Mouse (Mus musculus): ENCODE results near the gene Hba-x.
"Not testable (repeated sequence)": the region's sequence is repeated elsewhere in the genome, so short reads cannot be mapped to it uniquely, and the experiment has no call there.

Hba-x gene

DNA sequence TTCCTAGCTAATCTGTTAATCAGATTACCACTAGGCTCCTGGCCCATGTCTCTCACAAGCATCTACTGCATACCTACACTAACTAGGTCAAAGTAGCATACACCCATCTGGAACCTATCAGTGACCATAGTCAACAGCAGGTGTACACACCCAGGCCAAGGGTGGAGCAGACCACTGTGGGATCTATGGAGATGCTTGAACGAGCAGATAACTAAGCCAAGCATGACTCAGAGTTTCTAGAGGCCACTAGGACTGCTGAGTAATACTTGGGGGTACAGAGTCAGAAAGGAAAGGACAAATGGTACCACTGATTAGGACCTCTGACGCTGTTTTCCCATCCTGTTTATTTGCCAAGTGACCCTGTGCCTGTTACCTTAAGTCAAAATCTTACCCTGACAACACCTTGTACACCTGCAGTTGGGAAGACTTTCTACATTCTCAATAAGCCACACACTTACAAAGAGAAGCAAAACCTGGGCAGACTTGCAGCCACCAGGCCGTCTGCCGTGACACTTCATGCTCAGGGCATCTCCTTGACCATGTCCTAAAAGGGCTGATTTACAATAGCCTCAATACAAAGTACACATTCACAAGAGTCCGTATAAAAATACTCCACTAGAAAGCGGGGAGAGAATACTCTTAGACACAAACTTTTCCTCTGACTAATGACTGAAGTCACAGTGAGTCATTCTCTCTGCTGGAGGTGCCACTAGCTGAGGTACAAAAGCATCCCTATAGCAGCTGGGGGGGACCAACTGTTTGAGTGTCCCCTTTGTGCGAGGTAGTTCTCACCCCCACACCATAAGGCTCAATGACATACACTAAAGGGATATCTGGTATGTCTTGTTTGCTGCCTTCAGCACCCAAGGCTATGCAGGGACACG is 25.1 kb upstream of the Hba-x start:
- no peak for DNase-seq (ENCODE audit: low spot score)

DNA sequence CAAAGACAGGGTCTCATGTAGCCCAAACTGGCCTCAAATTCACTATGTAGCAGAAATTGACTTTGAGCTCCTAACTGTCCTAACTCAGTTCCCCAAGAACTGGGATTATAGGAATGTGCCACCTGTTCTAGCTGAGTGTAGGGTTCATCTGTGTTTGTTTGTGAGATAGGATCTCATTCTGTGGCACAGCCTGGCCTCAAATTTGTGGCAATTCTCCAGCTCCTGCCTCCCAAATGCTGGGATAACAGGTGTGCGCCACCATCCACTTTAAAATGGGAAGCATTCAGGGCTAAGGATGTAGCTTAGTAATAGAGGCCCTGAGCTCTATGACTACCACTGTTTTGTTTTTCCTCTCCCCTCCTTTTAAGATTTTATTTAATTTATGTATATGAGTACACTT is 23.1 kb upstream of the Hba-x start:
- DNase-seq (ENCODE audit: low spot score) = no peak

DNA sequence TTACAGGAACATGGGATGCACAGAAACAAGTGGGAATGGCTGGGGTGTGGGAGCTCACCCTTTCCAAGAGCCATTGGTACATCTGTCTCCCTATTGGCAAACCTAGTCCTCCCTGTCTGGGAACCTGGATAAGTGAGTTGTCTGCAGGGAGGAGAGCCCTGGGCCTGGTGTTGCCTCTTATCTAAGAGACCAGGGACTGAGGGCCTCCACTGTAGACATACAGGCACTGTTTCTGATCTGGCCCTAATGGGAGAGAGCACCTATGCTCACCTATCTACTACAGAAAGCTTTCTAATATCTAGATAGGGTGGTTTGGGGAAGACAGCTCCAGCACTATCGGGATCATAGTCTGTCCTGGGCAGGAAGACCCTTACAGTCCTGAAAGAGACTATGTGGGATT is 20.1 kb upstream of the Hba-x start:
- DNase-seq (ENCODE audit: low spot score) = no peak

DNA sequence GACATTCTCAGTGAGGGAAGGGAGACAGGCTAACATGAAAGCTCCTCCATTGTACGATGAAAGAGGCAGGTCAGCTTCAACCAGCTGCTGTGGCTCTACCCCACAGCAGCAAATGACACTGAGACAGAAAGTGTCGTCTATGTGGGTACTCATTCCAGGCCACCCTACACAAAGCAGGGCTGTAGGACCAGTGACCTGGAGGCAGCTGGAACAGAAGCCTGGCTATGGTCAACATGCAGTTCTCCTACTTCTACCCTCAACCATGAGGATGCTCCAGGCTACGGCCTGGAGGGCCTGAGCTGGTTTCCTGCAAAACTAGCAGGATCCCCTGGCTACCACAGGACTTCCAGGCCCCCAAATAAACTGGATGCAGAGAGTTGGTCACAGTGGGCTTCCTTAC is 19.6 kb upstream of the Hba-x start:
- DNase-seq (ENCODE audit: low spot score) = no peak

DNA sequence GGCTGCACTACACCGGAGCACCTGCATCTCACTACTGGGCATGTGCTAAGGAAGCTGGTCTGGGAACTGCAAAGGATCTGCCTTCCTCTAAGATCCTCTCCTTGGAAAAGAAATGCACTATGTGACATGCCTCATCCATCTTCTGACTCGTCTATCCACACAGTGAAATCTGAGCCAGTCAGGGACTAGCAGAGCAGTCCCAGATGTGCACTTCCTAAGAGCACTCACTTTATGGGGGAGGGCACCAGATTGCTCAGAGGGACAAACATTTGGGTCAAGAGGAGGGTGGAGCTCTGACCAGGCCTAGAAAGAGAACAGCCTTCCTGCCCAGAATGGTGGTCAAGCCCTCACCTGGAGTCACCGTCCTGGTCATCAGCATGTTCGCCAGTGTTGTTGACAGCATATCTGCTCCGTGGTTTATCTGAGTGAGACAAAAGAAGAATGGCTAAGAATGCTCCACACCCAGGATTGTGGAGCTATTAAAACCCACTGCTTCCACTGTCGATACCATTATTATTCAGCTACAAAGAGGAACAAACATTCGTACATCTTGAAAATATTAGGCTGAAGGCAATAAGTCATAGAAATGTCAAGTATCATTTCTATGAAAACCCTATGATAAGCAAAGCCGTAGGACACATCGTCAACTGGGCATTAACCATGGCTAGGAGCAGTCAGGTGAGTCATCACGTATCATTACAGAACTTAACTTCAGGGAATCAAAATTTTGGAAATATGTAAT is 13.4 kb upstream of the Hba-x start:
- DNase-seq (ENCODE audit: low spot score) = no peak

DNA sequence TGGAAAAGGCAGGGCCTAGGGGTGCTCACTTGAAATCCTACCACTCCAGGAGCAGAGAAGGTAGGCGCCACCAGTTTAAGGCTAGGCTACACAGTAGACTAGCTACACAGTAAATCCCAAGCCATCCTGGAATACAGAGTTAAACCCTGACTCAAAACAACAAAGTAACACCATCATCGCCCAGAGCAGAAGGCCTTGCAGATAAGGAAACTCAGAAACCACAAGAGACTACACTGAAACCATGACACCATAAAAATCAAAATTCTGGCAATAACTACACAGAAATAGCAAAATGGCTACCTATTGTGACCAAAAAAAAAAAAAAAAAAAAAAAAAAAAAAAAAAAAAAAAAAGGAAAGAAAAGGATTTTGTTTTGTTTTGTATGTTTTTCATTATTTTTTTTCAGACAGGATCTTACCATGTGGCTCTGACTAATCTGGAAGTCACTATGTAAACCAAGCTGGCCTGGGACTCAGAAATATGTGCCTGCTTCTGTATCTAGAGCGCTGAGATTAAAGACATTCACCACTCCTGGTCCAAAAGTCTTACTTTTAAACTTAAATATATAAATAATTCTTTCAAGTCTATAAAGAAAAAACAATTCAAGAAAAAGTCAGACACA is 11.0 kb upstream of the Hba-x start:
- DNase-seq (ENCODE audit: low spot score) = no peak

DNA sequence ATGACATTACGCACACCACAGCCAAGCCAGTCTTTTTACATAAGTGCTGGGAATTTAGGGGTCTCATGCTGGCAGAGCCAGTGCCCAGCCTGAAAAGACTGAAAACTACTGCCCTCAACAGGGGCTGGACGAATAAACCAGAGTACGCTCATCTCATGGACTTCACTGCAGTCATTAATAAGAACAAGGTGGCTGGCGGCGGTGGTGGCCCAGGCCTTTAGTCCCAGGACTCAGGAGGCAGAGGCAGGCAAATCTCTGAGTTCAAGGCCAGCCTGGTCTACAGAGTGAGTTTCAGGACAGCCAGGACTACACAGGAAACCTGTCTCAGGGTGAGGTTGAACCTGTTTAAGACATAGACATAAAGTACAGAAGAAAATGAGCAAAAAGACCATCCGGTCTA is 10.0 kb upstream of the Hba-x start:
- DNase-seq (ENCODE audit: low spot score) = no peak

DNA sequence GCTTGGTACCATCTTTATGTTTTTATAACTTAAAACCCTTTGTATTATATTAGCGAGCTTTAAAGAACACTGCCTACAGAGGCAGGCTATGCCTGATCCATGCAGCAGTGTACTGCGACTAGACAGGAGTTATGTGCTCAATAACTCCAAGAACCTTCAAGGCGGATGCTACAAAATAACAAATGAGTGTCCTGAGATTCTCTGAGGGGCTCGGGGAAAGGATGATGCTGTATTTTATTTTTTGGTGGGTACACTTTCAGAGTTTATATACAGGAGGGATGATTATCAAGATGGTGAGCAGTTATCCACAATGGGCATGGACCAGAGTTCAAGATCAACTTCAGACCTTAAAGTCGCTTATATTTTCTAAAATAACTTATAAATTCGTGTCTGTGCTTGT is 9.4 kb upstream of the Hba-x start:
- no peak for DNase-seq (ENCODE audit: low spot score)

DNA sequence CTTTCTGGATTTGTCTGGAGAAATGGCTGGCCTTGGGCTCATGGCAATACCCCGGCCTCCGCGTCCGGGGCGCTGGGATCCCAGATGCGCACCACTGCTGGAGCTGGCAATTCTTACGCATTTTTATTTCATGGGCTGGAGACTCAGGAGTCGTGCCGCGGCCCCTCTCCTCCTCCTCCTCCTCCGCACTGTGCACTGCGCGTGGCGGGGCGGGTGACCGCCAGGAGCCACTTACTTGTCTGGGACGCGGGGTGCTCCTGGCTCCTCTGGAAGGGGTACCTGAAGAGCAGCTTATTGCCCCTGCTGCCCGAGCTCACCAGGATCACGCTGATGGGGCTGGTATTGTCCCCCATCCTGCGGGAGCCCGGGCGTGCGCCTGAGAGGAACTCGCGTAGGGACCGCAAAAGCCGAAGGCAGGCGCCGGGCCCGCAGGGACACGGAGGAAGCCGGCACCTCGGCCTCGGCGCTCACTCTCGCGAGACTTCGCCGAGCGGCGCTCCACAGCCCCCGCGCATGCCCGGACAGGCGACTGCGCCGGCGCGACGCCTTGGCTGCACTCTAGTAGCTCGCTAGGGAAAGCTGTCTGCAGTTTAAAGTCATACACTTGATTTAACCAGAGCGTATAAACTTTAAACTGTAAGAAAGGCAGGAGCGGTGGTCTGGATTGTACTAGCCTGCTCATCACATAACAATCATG is 8.9 kb upstream of the Hba-x start, which contains the start of gene Nprl3:
TSS of gene Nprl3 (minus strand) at position 520 of the 697 bp plus-strand sequence.
- peak; percentile 94 for DNase-seq (ENCODE audit: low spot score)

DNA sequence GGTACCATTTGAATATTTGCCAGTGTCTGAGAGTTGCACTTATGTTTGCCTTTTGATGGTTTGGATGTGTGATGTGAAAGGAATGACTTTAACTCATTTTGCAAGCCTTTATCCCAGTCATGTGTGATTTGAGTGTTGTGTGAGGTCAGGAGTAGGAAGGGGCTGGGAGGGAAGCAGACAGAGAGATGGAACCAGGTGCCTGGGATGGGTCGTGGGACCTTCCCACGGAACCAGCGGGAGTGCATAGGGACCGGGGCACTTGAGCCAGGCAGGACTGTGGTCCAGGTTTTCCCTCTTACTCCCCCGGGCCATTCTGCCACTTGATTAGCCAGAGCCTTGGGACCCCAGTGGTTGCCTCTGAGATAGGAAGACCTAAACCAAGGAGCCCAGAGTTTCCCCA is 8.2 kb upstream of the Hba-x start:
- no peak for DNase-seq (ENCODE audit: low spot score)

DNA sequence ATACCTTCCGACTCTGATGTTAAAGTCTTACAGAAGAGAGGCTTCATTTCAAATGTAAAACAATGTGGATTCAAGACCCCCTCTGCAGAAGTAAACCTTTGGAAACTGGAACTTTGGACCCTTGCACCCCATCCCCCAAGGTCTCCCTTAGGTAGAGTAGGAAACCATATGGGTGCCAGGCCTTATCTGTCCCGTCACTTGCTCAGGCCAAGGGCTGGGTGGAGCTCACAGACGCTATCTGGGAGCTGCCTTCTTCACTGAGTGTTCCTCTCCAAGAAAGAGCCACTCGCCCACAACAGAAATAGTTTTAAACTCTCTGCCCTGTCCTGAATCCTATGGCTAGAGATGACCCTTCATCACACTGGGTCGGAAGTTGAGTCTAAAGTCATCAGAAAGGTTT is 7.2 kb upstream of the Hba-x start:
- no peak for DNase-seq (ENCODE audit: low spot score)

DNA sequence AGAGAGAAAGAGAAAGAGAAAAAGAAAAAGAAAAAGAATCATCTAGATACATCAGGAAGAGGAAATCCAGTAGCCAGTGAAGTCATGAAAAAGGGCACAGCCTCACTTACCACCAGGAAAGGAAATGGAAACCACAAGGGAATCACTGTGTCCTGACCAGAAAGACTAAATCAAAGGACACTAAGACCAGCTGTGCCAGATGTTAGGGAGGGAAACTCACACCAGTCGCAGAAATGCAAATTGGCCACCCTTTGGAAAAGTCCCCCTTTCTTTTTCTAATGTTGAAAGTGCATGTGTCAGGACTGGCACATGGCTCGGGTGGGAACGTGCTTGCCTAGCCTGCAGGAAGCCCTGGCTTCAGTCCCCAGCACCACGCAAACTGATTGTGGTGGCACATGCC is 5.0 kb upstream of the Hba-x start:
- DNase-seq (ENCODE audit: low spot score) = no peak

DNA sequence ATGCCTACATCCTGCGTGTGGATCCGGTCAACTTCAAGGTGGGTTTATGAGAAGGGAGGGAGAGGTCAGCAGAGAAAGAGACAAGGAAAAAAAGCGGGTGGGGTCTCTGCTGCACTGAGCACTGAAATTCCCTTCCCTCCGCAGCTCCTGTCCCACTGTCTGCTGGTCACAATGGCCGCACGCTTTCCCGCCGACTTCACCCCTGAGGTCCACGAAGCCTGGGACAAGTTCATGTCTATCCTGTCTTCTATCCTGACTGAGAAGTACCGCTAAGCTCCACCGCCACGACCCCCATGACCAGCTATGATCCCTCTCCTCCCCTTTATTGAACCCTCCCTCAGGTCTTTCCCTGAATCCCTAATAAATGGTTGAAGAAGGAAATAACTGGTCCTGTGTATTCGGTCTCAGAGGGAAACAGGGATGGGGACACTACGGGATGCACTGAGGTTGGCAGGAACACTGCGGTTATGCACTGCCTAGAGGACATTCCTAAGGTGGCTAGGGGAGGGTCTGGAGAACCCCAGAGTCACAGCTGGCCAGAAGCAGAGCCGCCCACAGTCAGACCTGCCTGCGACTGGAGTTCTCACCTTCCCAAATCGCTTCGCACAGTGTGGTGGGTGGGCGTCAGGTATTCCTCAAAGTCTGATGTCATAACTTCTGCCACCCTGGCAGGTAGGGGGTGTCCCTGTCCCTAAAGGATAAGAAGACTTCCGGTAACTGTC is 1.7 kb downstream of the Hba-x start:
- DNase-seq (ENCODE audit: low spot score) = no peak

DNA sequence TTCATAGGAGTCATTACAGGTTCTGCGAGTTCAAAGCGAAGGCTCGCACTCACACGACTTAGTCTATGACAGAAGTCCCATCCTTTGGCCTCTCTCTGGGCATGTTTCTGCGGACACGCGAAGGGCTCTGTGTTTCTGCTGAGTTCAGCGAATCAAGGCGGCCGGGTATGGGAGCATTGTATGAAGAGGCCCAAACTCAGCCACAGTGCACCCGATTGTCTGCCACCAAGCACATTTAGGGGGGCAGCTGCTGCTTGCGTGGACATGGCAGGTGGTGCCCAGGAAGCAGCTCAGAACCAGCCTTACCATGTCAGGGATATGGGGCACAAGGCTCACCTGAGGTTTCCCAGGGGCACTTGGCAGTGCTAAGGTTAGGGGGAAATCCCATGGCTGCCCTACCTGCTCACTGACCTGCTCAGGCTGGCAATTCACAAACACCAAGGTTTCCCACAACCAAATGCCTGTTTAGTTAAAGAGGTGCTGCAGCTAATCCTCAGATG is 2.3 kb downstream of the Hba-x start:
- DNase-seq (ENCODE audit: low spot score) = no peak

DNA sequence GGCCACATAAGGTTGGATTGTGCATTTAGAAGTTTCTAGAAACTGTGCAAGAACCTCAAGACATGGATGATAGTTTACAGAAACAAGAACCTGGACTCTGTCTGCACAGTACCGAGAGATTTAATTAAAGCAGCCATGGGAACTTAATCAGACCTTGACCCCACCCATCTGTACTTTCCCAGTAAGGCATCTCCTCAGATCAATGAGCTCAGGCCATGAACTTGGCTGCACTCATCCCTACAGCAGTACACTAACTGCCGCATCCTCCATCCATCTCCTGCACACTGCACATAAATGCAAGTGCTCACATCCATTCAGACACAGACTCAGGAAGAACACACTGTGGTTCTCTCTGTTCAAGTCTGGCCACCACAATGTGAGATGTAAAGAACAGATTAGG is 4.4 kb downstream of the Hba-x start:
- DNase-seq (ENCODE audit: low spot score) = no peak

DNA sequence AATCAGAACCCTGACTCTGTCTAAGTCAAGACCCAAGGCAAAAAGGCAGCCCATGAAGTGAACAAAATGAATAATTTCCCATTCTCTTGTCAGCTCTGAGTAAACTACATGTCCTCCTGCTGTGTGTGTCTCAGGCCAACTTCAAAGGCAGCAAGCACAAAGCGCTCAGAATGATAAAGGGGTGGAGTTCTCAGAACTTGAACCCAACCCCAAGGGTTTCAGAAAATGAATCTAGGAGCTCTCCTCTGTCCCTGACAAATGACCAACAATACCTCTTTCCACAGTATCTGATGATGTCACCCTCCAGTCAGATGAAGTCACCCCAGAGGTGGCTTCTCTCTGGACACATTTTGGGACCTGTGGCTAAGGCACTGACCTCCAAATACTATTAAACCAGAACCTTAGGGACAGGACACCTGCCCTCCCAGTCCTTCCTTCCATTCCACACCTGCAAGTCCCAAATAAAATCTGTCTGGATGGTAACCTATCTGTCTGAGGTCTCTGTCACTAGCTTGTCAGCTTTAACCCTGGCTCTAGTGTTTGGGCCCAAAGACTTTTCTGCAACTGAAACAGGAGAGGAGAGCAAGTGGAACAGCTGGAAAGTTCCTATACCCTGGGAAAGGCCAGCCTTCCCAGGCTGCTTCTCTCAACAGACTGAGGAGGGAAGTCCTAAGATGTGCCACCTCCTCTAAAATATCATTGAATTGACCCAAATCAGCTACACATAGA is 5.4 kb downstream of the Hba-x start:
- no peak for DNase-seq (ENCODE audit: low spot score)

DNA sequence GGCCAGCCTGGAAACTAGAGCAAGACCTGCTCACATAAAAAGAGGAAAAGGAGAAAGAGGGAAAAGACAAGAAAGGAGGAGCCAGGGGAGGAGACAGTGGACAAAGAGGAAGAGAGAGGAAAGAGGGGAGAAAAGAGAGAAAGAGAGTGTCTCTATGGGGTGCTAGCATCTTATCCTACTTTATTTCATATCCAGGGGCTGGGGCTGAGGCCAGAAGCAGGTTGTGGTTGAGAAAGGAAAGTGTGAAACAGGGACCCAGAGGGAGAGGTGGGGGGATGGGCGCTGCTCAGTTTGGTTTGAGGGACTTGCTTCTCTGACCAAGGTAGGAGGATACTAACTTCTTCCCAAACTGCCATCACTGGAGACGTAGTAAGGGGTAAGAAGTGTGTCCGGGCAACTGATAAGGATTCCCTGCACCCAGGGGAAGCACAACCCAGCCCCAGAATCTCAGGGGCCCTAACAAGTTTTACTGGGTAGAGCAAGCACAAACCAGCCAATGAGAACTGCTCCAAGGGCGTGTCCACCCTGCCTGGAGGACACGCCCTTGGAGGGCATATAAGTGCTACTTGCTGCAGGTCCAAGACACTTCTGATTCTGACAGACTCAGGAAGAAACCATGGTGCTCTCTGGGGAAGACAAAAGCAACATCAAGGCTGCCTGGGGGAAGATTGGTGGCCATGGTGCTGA is 7.0 kb downstream of the Hba-x start, which contains the start of gene Hba-a1:
TSS of gene Hba-a1 (plus strand) at position 421 of the 687 bp plus-strand sequence.
- DNase-seq (ENCODE audit: low spot score) = not testable (repeated sequence)

DNA sequence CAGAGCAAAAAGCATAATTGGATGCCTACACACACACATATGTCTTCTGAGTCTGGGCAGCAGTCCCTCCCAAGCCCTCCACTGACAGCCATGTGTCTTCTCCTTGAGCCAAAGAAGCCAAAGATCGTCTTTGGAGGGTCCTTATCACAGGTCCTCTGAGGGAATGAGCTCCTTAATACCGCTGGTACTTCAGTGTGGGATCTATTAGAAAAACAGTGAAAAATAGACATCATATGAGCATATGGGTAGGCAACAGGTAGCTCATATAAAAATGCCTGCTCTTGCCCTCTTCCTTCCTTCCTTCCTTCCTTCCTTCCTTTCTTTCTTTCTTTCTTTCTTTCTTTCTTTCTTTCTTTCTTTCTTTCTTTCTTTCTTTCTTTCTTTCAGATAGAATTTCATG is 8.4 kb downstream of the Hba-x start:
- DNase-seq (ENCODE audit: low spot score) = not testable (repeated sequence)

DNA sequence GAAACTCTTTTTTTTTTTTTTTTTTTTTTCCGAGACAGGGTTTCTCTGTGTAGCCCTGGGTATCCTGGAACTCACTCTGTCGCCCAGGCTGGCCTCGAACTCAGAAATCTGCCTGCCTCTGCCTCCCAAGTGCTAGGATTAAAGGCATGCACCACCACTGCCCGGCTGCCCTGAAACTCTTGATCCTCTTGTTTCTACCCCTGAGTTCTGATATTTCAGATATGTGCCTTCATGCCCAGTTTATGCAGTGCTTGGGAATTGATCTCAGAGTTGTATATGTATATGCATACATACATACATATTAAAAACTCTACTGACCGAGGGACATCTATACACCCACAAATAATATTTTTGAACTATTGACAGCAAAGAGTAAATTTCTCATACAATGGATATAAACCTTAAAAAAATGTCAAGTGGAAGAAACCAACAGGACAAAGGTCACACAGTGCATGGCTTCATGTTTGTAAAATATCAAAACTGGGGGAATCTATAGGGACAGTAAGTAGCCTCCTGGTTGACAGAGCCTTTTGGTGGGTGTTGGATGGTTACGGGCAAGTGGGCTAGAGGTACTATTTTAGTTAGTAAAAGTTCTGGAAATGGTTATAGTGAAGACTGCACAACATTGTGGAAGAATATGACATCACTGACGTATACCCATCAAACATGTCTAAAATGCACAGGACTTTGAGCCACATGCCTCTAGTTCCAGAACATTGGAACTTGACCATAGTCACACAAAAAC is 9.0 kb downstream of the Hba-x start:
- DNase-seq (ENCODE audit: low spot score) = no peak
